Mouse (Mus musculus) lung, postnatal 0 days (tissue): Measurements from ENCODE around the gene Gm10577. TPM values are rescaled to one million over a fixed set of nuclear protein-coding genes. Genes with fewer than 3 reads are reported as not detected.
A peak's percentile ranks its signal among the peaks of the same experiment; 100 is the strongest.

Experiments used
- ATAC-seq: fragments of 200-750 bp; cut with Nextera tagmentation; 2 replicates; pipeline ENCODE4 v1.8.0; 2017; ENCODE audit warnings: moderate library complexity
- DNase-seq: peaks from one replicate; pipeline ENCODE4 v3.0.0-alpha.2; 2016; ENCODE audit warnings: low spot score
- H3K27ac ChIP-seq: fragments of 300-500 bp; sonication (generic); 2 replicates; pipeline ENCODE4 v1.5.1; 2014; ENCODE audit warnings: antibody characterized with exemption, mild to moderate bottlenecking, low read length, mixed read lengths
- H3K27me3 ChIP-seq: fragments of 300-500 bp; sonication (generic); replicated peaks from 2 replicates; pipeline ENCODE4 v1.6.1; 2014; ENCODE audit warnings: low read length, mixed read lengths; ENCODE audit not compliant: insufficient read depth
- H3K36me3 ChIP-seq: fragments of 300-500 bp; sonication (generic); 2 replicates; pipeline ENCODE4 v1.6.1; 2014; ENCODE audit warnings: low read length, mixed read lengths; ENCODE audit not compliant: insufficient read depth
- H3K4me1 ChIP-seq: fragments of 300-500 bp; sonication (generic); 2 replicates; pipeline ENCODE4 v1.6.1; 2014; ENCODE audit warnings: antibody characterized with exemption, low read depth, low read length, mixed read lengths; ENCODE audit not compliant: insufficient read depth
- H3K4me2 ChIP-seq: fragments of 300-500 bp; sonication (generic); replicated peaks from 2 replicates; pipeline ENCODE4 v1.6.1; 2014; ENCODE audit warnings: low read depth, mild to moderate bottlenecking, low read length, moderate library complexity, mixed read lengths
- H3K4me3 ChIP-seq: fragments of 300-500 bp; sonication (generic); 2 replicates; pipeline ENCODE4 v1.5.1; 2014; ENCODE audit warnings: low read depth, low read length
- H3K9ac ChIP-seq: fragments of 300-500 bp; sonication (generic); replicated peaks from 2 replicates; pipeline ENCODE4 v1.6.1; 2014; ENCODE audit warnings: low read depth, mild to moderate bottlenecking
- H3K9me3 ChIP-seq: fragments of 300-500 bp; sonication (generic); 2 replicates; pipeline ENCODE4 v1.6.1; 2016; ENCODE audit warnings: low read length, mixed read lengths
- CTCF ChIP-seq: IDR thresholded peaks from 2 replicates; pipeline ENCODE4 v1.5.1; 2016; ENCODE audit warnings: antibody characterized with exemption, mild to moderate bottlenecking
- EP300 ChIP-seq: IDR thresholded peaks from 2 replicates; pipeline ENCODE4 v1.6.1; 2016; ENCODE audit warnings: antibody characterized with exemption, mild to moderate bottlenecking, control low read depth
- WGBS: fragments of 180-500 bp; shearing (Covaris S2); extraction: QIAGEN DNeasy Blood & Tissue Kit; methylation state at CpG from one replicate; pipeline ENCODE4 v1.1.7; 2014; 5-methylcytosine and 5-hydroxymethylcytosine counted together
- polyA plus RNA-seq: library from polyadenylated mRNA; unstranded; fragments of >200 nt; fragmentation: Nextera tagmentation; extraction: Ambion mirVana; gene quantifications from 2 replicates; pipeline ENCODE4 v1.2.1, GENCODE M21; 2015

The Gm10577 gene
- polyA plus RNA-seq, 1 experiment from 2014 or later = not detected

DNA sequence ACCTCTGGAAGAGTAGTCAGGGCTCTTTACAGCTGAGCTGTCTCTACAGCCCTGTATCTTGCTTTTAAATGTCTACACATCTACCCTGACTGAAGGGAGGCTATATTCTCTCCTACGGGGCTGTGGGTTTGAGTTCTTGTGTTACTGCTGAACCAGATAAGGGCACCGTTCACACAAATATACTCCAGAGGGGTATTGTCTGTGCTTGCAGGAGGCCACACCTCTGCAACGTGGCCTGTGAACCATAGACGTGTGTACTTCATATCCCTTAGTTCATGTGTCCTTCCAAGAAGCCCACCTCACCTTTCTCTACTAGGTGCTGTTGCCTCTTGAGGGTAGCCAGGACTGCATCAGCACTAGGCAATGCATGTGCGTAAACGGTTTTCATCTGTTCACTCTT lies 28.4 kb downstream of the Gm10577 start:
- Histone ChIP-seq H3K4me3 (no peak overlapping the region), H3K27ac (no peak overlapping the region), H3K4me2 (no peak overlapping the region), H3K27me3 (no peaks in the 10 kb centered on the region), H3K9ac (no peak overlapping the region), H3K36me3 (peaks cover 4% of the 10 kb centered on the region; the same call in 1 of the 2 replicates), H3K4me1 (no peaks in the 10 kb centered on the region), H3K9me3 (no peaks in the 10 kb centered on the region)
- ATAC-seq = no peak
- TF ChIP-seq CTCF (no peak), EP300 (no peak)
- DNase-seq = no peak
- 86% methylated on average over 6 of the region's 6 CpGs for WGBS

DNA sequence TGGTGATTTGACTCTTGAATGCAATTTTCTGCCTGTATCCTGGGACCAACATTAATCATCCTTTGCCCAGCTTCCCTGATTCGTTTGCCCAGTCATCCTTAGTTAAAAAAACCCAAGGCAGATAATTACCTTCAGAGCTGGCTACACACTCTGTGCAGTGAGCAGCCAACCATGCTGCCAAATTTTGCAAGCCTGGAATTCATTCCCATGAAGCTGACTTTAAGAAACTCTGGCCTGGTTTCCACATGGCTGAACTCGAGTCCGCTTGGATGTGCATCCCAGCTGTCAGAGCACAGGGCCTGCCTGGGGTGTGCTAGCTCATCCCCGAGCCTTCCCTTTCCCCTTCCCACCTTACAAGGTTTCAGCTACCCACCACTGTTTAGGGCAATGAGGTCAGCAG lies 29.5 kb downstream of the Gm10577 start:
- Histone ChIP-seq H3K4me2 (no peak overlapping the region), H3K9me3 (no peaks in the 10 kb centered on the region), H3K4me3 (no peak overlapping the region), H3K27ac (no peak overlapping the region), H3K27me3 (no peaks in the 10 kb centered on the region), H3K36me3 (no peaks in the 10 kb centered on the region; the same call in 1 of the 2 replicates), H3K4me1 (no peaks in the 10 kb centered on the region), H3K9ac (no peak overlapping the region)
- ATAC-seq = 0 out of 2 replicates have a peak, but pooled peaks have one; percentile 16
- WGBS = 63% methylated on average over 4 of the region's 4 CpGs
- peak; percentile 27 for DNase-seq
- TF ChIP-seq EP300 (no peak), CTCF (no peak)

DNA sequence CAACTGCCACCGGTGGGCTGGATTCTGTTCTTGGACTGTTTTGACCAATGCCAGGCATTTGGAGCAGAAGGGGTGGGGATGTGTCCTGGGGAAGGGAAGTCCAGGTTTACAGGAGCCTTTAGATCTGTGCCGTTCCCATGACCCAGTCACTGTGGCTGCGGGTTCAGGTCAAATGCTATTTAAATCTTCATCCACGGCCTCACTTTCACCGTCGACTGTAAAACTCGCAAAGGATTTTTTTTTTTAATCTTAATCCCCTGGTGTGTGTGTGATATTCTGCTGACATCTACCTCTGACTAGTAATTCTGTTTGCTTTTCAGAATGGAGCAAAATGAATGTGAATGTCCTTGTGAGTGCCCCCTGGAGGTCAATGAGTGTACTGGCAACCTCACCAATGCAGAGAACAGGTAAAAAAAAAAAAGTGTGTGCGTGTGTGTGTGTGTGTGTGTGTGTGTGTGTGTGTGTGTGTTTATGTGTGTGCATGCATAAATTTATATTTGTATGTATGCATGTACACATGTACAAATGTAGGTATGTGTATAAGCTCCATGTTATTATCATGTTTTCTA lies 32.2 kb downstream of the Gm10577 start:
- WGBS = 64% methylated on average over 8 of the region's 8 CpGs
- DNase-seq (peak; percentile 50), ATAC-seq (no peak)
- Histone ChIP-seq H3K36me3 (no peaks in the 10 kb centered on the region), H3K27me3 (no peaks in the 10 kb centered on the region), H3K27ac (no peak overlapping the region), H3K9me3 (no peaks in the 10 kb centered on the region), H3K9ac (no peak overlapping the region), H3K4me3 (no peak overlapping the region), H3K4me1 (no peaks in the 10 kb centered on the region), H3K4me2 (no peak overlapping the region)
- TF ChIP-seq CTCF = peak; percentile 78
- no peak for TF ChIP-seq EP300

GRCm38 (mm10) chr4:100987187-100987586 lies 33.3 kb downstream of the Gm10577 start:
- no peak for DNase-seq
- H3K9me3 ChIP-seq = no peaks in the 10 kb centered on the region
- 87% methylated on average over 1 of the region's 1 CpGs for WGBS
- H3K4me1 ChIP-seq = no peaks in the 10 kb centered on the region
- H3K4me3 ChIP-seq = no peak overlapping the region
- no peaks in the 10 kb centered on the region for H3K36me3 ChIP-seq
- H3K27ac ChIP-seq = no peak overlapping the region
- ATAC-seq = no peak
- H3K4me2 ChIP-seq = no peak overlapping the region
- no peaks in the 10 kb centered on the region for H3K27me3 ChIP-seq
- TF ChIP-seq CTCF (peak; percentile 38), EP300 (no peak)
- no peak overlapping the region for H3K9ac ChIP-seq

- DNase-seq (no peak), ATAC-seq (no peak)
- TF ChIP-seq CTCF (peak; percentile 42; the same call in 1 of the 2 replicates), EP300 (no peak)
- Histone ChIP-seq H3K4me2 (no peak overlapping the region), H3K9me3 (no peaks in the 10 kb centered on the region), H3K36me3 (0 out of 2 replicates have a peak, but pooled peaks cover 5% of the 10 kb centered on the region), H3K27me3 (no peaks in the 10 kb centered on the region), H3K9ac (no peak overlapping the region), H3K27ac (no peak overlapping the region), H3K4me1 (no peaks in the 10 kb centered on the region), H3K4me3 (no peak overlapping the region)
- 88% methylated on average over 7 of the region's 7 CpGs for WGBS
Observed at GRCm38 (mm10) chr4:100977522-100977921, 43.0 kb downstream of the Gm10577 start.

- Histone ChIP-seq H3K4me3 (no peak overlapping the region), H3K36me3 (no peaks in the 10 kb centered on the region), H3K4me1 (no peaks in the 10 kb centered on the region), H3K9ac (no peak overlapping the region), H3K27ac (no peak overlapping the region), H3K4me2 (no peak overlapping the region), H3K27me3 (no peaks in the 10 kb centered on the region), H3K9me3 (no peaks in the 10 kb centered on the region)
- 93% methylated on average over 14 of the region's 14 CpGs for WGBS
- TF ChIP-seq CTCF = no peak
- TF ChIP-seq EP300 = no peak
- ATAC-seq (no peak), DNase-seq (no peak)
Observed at GRCm38 (mm10) chr4:100974455-100975035, 46.0 kb downstream of the Gm10577 start.
